Comparison of ENCODE assay signal across 8 mouse cellular contexts in genomic region chr12:108333056-108333455, GRCm38 (mm10). TPM values are rescaled to one million over a fixed set of nuclear protein-coding genes. Genes with fewer than 3 reads are reported as not detected.
A peak's percentile ranks its signal among the peaks of the same experiment; 100 is the strongest.
DNase-seq lines count a peak whose midpoint lies in the region; ATAC-seq lines count a peak whose summit lies in the region.

No protein-coding gene starts in this region.

- H3K9ac ChIP-seq in forebrain, embryonic 12.5 days, result peak overlapping the region; percentile 48; the same call in 1 of the 2 replicates
- H3K9ac ChIP-seq in heart, embryonic 16.5 days (ENCODE audit: low read length), result peak overlapping the region; percentile 63
- no peak overlapping the region for H3K9ac ChIP-seq in liver, embryonic 12.5 days

- WGBS in forebrain, embryonic 12.5 days, result under 1% methylated on average over 16 of the region's 16 CpGs
- under 1% methylated on average over 16 of the region's 16 CpGs for WGBS in heart, embryonic 16.5 days
- 2% methylated on average over 16 of the region's 16 CpGs for WGBS in liver, embryonic 12.5 days (ENCODE audit: insufficient replicate concordance)

- peak overlapping the region; percentile 70 for H3K4me3 ChIP-seq in forebrain, embryonic 12.5 days (replicated peaks)
- peak overlapping the region; percentile 79 for H3K4me3 ChIP-seq in heart, embryonic 16.5 days (ENCODE audit: low read length)
- peak overlapping the region; percentile 59 for H3K4me3 ChIP-seq in liver, embryonic 12.5 days

- H3K27ac ChIP-seq in forebrain, embryonic 12.5 days, result peak overlapping the region; percentile 74
- no peak overlapping the region for H3K27ac ChIP-seq in heart, embryonic 16.5 days (ENCODE audit: low read length)
- no peak overlapping the region for H3K27ac ChIP-seq in liver, embryonic 12.5 days

- ATAC-seq in forebrain, embryonic 12.5 days (ENCODE audit: low FRiP score), result peak; percentile 22; the same call in 1 of the 2 replicates
- peak; percentile 42 for ATAC-seq in heart, embryonic 16.5 days (replicated peaks; ENCODE audit: extremely low read depth, insufficient read depth, low FRiP score)
- ATAC-seq in liver, embryonic 12.5 days, result peak; percentile 40

- peak overlapping the region; percentile 99 for H3K4me2 ChIP-seq in forebrain, embryonic 12.5 days
- peak overlapping the region; percentile 100 for H3K4me2 ChIP-seq in heart, embryonic 16.5 days (ENCODE audit: low read depth, low read length)
- peak overlapping the region; percentile 93 for H3K4me2 ChIP-seq in liver, embryonic 12.5 days

- peak; percentile 69 for DNase-seq in CD4-positive helper T cell, adult 2 months (ENCODE audit: low read depth, low spot score)
- peak; percentile 63 for DNase-seq in c-Kit-positive CD71-negative TER-119-negative erythroid progenitor cells, embryonic 14.5 days (ENCODE audit: low read depth)
- DNase-seq in kidney, postnatal 14 days, result peak; percentile 92
- peak; percentile 74 for DNase-seq in naive thymus-derived CD4-positive, alpha-beta T cell, adult 2 months (ENCODE audit: low read depth)
- peak; percentile 60 for DNase-seq in splenic B cell, adult 2 months (ENCODE audit: low read depth, low spot score)

- H3K36me3 ChIP-seq in forebrain, embryonic 12.5 days (replicated peaks), result no peaks in the 10 kb centered on the region
- no peaks in the 10 kb centered on the region for H3K36me3 ChIP-seq in heart, embryonic 16.5 days (ENCODE audit: control insufficient read depth, insufficient read depth)
- H3K36me3 ChIP-seq in liver, embryonic 12.5 days, result no peaks in the 10 kb centered on the region
- no peaks in the 10 kb centered on the region for H3K36me3 ChIP-seq in splenic B cell, adult 2 months (ENCODE audit: control insufficient read depth, insufficient read depth, low read length, poor library complexity, severe bottlenecking)

- peaks cover 40% of the 10 kb centered on the region for H3K4me1 ChIP-seq in forebrain, embryonic 12.5 days
- H3K4me1 ChIP-seq in heart, embryonic 16.5 days (ENCODE audit: control insufficient read depth, insufficient read depth, low read length), result peaks cover 19% of the 10 kb centered on the region
- H3K4me1 ChIP-seq in liver, embryonic 12.5 days, result peaks cover 23% of the 10 kb centered on the region

- H3K9me3 ChIP-seq in forebrain, embryonic 12.5 days, result no peaks in the 10 kb centered on the region
- no peaks in the 10 kb centered on the region for H3K9me3 ChIP-seq in heart, embryonic 16.5 days (replicated peaks; ENCODE audit: control insufficient read depth, low read length)
- H3K9me3 ChIP-seq in liver, embryonic 12.5 days (replicated peaks), result no peaks in the 10 kb centered on the region

- peaks cover 50% of the 10 kb centered on the region for H3K27me3 ChIP-seq in forebrain, embryonic 12.5 days
- H3K27me3 ChIP-seq in heart, embryonic 16.5 days (ENCODE audit: control insufficient read depth, insufficient read depth, low read length), result peaks cover 32% of the 10 kb centered on the region
- peaks cover 91% of the 10 kb centered on the region for H3K27me3 ChIP-seq in liver, embryonic 12.5 days (replicated peaks)
- no peaks in the 10 kb centered on the region; the same call in 1 of the 2 replicates for H3K27me3 ChIP-seq in splenic B cell, adult 2 months (ENCODE audit: control insufficient read depth, insufficient read depth, low read length, poor library complexity, severe bottlenecking)

RNA-seq across cellular contexts. Expression of gene Cyp46a1, which starts 1.1 kb away (rescaled TPM):
- polyA plus RNA-seq in forebrain, embryonic 12.5 days (2016; fragmentation: Nextera tagmentation; extraction: Ambion mirVana), result 24.4 and 24.6 TPM in 2 replicates
- 4.9 TPM in 2 replicates for polyA plus RNA-seq in heart, embryonic 16.5 days (2015; fragmentation: Nextera tagmentation; extraction: Ambion mirVana)
- 0.86 and 1.7 TPM in 2 replicates for polyA plus RNA-seq in liver, embryonic 12.5 days (2016; fragmentation: Nextera tagmentation; extraction: Ambion mirVana)

RNA-seq across cellular contexts. Expression of gene Hhipl1, which starts 27.0 kb away (rescaled TPM):
- 3.3 and 3.5 TPM in 2 replicates for polyA plus RNA-seq in forebrain, embryonic 12.5 days (2016; fragmentation: Nextera tagmentation; extraction: Ambion mirVana)
- 0.84 and 0.95 TPM in 2 replicates for polyA plus RNA-seq in heart, embryonic 16.5 days (2015; fragmentation: Nextera tagmentation; extraction: Ambion mirVana)
- 0.07 and 0.17 TPM in 2 replicates for polyA plus RNA-seq in liver, embryonic 12.5 days (2016; fragmentation: Nextera tagmentation; extraction: Ambion mirVana)

RNA-seq across cellular contexts. Expression of gene Eml1, which starts 37.7 kb away (rescaled TPM):
- 82.4 and 83.0 TPM in 2 replicates for polyA plus RNA-seq in forebrain, embryonic 12.5 days (2016; fragmentation: Nextera tagmentation; extraction: Ambion mirVana)
- 84.9 and 87.0 TPM in 2 replicates for polyA plus RNA-seq in heart, embryonic 16.5 days (2015; fragmentation: Nextera tagmentation; extraction: Ambion mirVana)
- polyA plus RNA-seq in liver, embryonic 12.5 days (2016; fragmentation: Nextera tagmentation; extraction: Ambion mirVana), result 9.5 and 10.6 TPM in 2 replicates

RNA-seq across cellular contexts. Expression of gene Ccdc85c, which starts 57.8 kb away (rescaled TPM):
- 10.7 and 14.7 TPM in 2 replicates for polyA plus RNA-seq in forebrain, embryonic 12.5 days (2016; fragmentation: Nextera tagmentation; extraction: Ambion mirVana)
- polyA plus RNA-seq in heart, embryonic 16.5 days (2015; fragmentation: Nextera tagmentation; extraction: Ambion mirVana), result 4.2 and 4.6 TPM in 2 replicates
- 3.3 and 3.4 TPM in 2 replicates for polyA plus RNA-seq in liver, embryonic 12.5 days (2016; fragmentation: Nextera tagmentation; extraction: Ambion mirVana)
